Mouse (Mus musculus) central nervous system, embryonic 18 days (tissue): Measurements from ENCODE around the gene Rhot1. TPM values are rescaled to one million over a fixed set of nuclear protein-coding genes. Genes with fewer than 3 reads are reported as not detected.

Experiments used
- polyA plus RNA-seq: library from polyadenylated mRNA; depleted of rRNA; stranded (reverse); fragments of >200 nt; gene quantifications from 2 replicates; pipeline ENCODE4 v1.2.3, GENCODE M21; 2012; rRNA removed

The Rhot1 gene
- polyA plus RNA-seq: 55.7 and 56.4 TPM in 2 replicates

GRCm38 (mm10) chr11:80208860-80209800 lies at the start of gene Rhot1:
Gene Rhot1, plus strand, starts transcription at chr11:80209019.

GRCm38 (mm10) chr11:80183705-80184255 lies 25.0 kb upstream of the Rhot1 start, which contains the start of gene Rnf135:
Gene Rnf135, plus strand, starts transcription at chr11:80183851.

GRCm38 (mm10) chr11:80300551-80301315 lies 91.9 kb downstream of the Rhot1 start, which contains the start of gene Rhbdl3:
Gene Rhbdl3, plus strand, starts transcription at chr11:80300912.

Other genes with a start within 250 kb of the Rhot1 start
- 25.5 and 27.8 TPM in 2 replicates for gene Utp6, start 246.6 kb upstream of the Rhot1 start, polyA plus RNA-seq
- gene Suz12, start 215.9 kb upstream of the Rhot1 start, polyA plus RNA-seq: 25.7 and 27.1 TPM in 2 replicates
- 10.5 and 12.1 TPM in 2 replicates for gene Crlf3, start 128.0 kb upstream of the Rhot1 start, polyA plus RNA-seq
- gene Atad5, start 119.6 kb upstream of the Rhot1 start, polyA plus RNA-seq: 7.6 and 8.4 TPM in 2 replicates
- gene Tefm, start 66.8 kb upstream of the Rhot1 start, polyA plus RNA-seq: 12.7 and 14.0 TPM in 2 replicates
- 1.7 and 2.2 TPM in 2 replicates for gene Adap2, start 54.9 kb upstream of the Rhot1 start, polyA plus RNA-seq
- gene Rnf135, start 25.2 kb upstream of the Rhot1 start, polyA plus RNA-seq: 1.8 and 2.2 TPM in 2 replicates
- 4.9 and 5.7 TPM in 2 replicates for gene Rhbdl3, start 91.9 kb downstream of the Rhot1 start, polyA plus RNA-seq
- 20.1 and 20.2 TPM in 2 replicates for gene 5730455P16Rik, start 169.0 kb downstream of the Rhot1 start, polyA plus RNA-seq
- gene Zfp207, start 174.3 kb downstream of the Rhot1 start, polyA plus RNA-seq: 210 and 222 TPM in 2 replicates
- 74.7 and 75.1 TPM in 2 replicates for gene Psmd11, start 219.6 kb downstream of the Rhot1 start, polyA plus RNA-seq